Comparison of ENCODE assay signal across 9 mouse cellular contexts in genomic region chr1:77175214-77175613, GRCm38 (mm10).
"Had no signal": no experiment of that assay in that cellular context is flagged by ENCODE, and none has a peak within 500 bp of the region (broad histone marks: within the 10 kb centered on the region; RNA-seq: fewer than 3 reads in every experiment).

No protein-coding gene starts in this region.

- DNase-seq: kidney, adult 18-20 months; kidney, postnatal 10 days; kidney, postnatal 4 days; lung, adult 2 months; lung, postnatal 10 days; right cerebral cortex, postnatal 25 days; thymus, adult 2 months; thymus, postnatal 25 days had no signal

- ATAC-seq: hindbrain, postnatal 0 days had no signal
